Mouse (Mus musculus) ES-E14 (cell line): ENCODE measurements at regions not wholly inside any gene's neighbourhood (a gene's known extent, or its start where the extent isn't known, plus 50 kb on each side); places are given as distances from the start of the nearest gene placed in this dataset.

Source experiments
- CHD2 ChIP-seq: IDR thresholded peaks from 2 replicates; pipeline ENCODE4 v1.6.1; 2014; ENCODE audit warnings: mild to moderate bottlenecking, low read depth, low read length, inconsistent platforms
- HCFC1 ChIP-seq: IDR thresholded peaks from 2 replicates; pipeline ENCODE4 v1.6.1; 2012; ENCODE audit warnings: low read length, inconsistent platforms, borderline replicate concordance; ENCODE audit not compliant: insufficient read depth
- MAFK ChIP-seq: IDR thresholded peaks from 2 replicates; pipeline ENCODE4 v1.6.1; 2014; ENCODE audit warnings: mild to moderate bottlenecking, low read depth, low read length, inconsistent platforms; ENCODE audit not compliant: insufficient read depth
- ZC3H11A ChIP-seq: IDR thresholded peaks from 2 replicates; pipeline ENCODE4 v1.6.1; 2012; ENCODE audit warnings: low read depth, mild to moderate bottlenecking, inconsistent platforms, low read length, borderline replicate concordance
- ZNF384 ChIP-seq: IDR thresholded peaks from 2 replicates; pipeline ENCODE4 v1.6.1; 2012; ENCODE audit warnings: low read depth, low read length, inconsistent platforms

GRCm38 (mm10) chr5:99153269-99153850 is 116.2 kb upstream of the Prkg2 start:
- TF ChIP-seq CHD2: no peak
- no peak for TF ChIP-seq ZNF384
- TF ChIP-seq HCFC1: no peak
- TF ChIP-seq ZC3H11A: no peak
- no peak for TF ChIP-seq MAFK
